Mouse (Mus musculus): Measurements from ENCODE around the gene Negr1.

The Negr1 gene

GRCm38 (mm10) chr3:156690059-156690605, 128.5 kb downstream of the Negr1 start:
- peak; percentile 55 to 61 for DNase-seq

- DNase-seq: no peak
Measured at GRCm38 (mm10) chr3:156698687-156699086, 137.1 kb downstream of the Negr1 start.

GRCm38 (mm10) chr3:156703241-156703640, 141.6 kb downstream of the Negr1 start:
- peak; percentile 61 to 73 for DNase-seq

- no peak for DNase-seq
Measured at GRCm38 (mm10) chr3:156710240-156710639, 148.6 kb downstream of the Negr1 start.

GRCm38 (mm10) chr3:156710693-156711092, 149.1 kb downstream of the Negr1 start:
- DNase-seq: peak; percentile 64 to 76

- no peak for DNase-seq
Measured at GRCm38 (mm10) chr3:156736335-156736734, 174.7 kb downstream of the Negr1 start.

- DNase-seq: no peak
Measured at GRCm38 (mm10) chr3:156739529-156739928, 177.9 kb downstream of the Negr1 start.

GRCm38 (mm10) chr3:156743266-156743665, 181.7 kb downstream of the Negr1 start:
- DNase-seq: peak; percentile 31 to 44

GRCm38 (mm10) chr3:156745218-156745770, 183.7 kb downstream of the Negr1 start:
- no peak for DNase-seq

GRCm38 (mm10) chr3:156747456-156747855, 185.9 kb downstream of the Negr1 start:
- no peak for DNase-seq

- no peak for DNase-seq
Measured at GRCm38 (mm10) chr3:156753780-156754373, 192.3 kb downstream of the Negr1 start.

- DNase-seq: no peak
Measured at GRCm38 (mm10) chr3:156754790-156755530, 193.4 kb downstream of the Negr1 start.

GRCm38 (mm10) chr3:156765015-156765414, 203.4 kb downstream of the Negr1 start:
- DNase-seq: no peak

GRCm38 (mm10) chr3:156766171-156766845, 204.7 kb downstream of the Negr1 start:
- DNase-seq: peak; percentile 38 to 49

GRCm38 (mm10) chr3:156771626-156772025, 210.0 kb downstream of the Negr1 start:
- no peak for DNase-seq

- peak; percentile 62 to 77 for DNase-seq
Measured at GRCm38 (mm10) chr3:156772057-156772456, 210.5 kb downstream of the Negr1 start.

- no peak for DNase-seq
Measured at GRCm38 (mm10) chr3:156784309-156784852, 222.8 kb downstream of the Negr1 start.

GRCm38 (mm10) chr3:156786355-156786754, 224.8 kb downstream of the Negr1 start:
- no peak for DNase-seq

GRCm38 (mm10) chr3:156791234-156791633, 229.6 kb downstream of the Negr1 start:
- peak in 1 of 2 experiments; percentile 45 for DNase-seq

- DNase-seq: peak in 1 of 2 experiments; percentile 28
Measured at GRCm38 (mm10) chr3:156792743-156793142, 231.1 kb downstream of the Negr1 start.

GRCm38 (mm10) chr3:156794091-156794490, 232.5 kb downstream of the Negr1 start:
- no peak for DNase-seq

- DNase-seq: peak; percentile 42 to 56
Measured at GRCm38 (mm10) chr3:156794610-156795009, 233.0 kb downstream of the Negr1 start.

All from cerebellum, adult 18-20 months (tissue).